Mouse (Mus musculus) forebrain, embryonic 14.5 days (tissue): ENCODE measurements at regions not wholly inside any gene's neighbourhood (a gene's known extent, or its start where the extent isn't known, plus 50 kb on each side); places are given as distances from the start of the nearest gene placed in this dataset.

Experiments used
- ATAC-seq: fragments of 200-750 bp; cut with Nextera tagmentation; 2 replicates; pipeline ENCODE4 v1.8.0; 2017; ENCODE audit warnings: mild to moderate bottlenecking, moderate library complexity
- DNase-seq: peaks from one replicate; pipeline ENCODE4 v3.0.0-alpha.2; 2015; ENCODE audit warnings: low spot score
- H3K27ac ChIP-seq: fragments of 300-500 bp; sonication (generic); 2 replicates; pipeline ENCODE4 v1.5.1; 2014; ENCODE audit warnings: low read depth, mild to moderate bottlenecking, control low read depth, low read length, moderate library complexity
- H3K27me3 ChIP-seq: fragments of 300-500 bp; sonication (generic); replicated peaks from 2 replicates; pipeline ENCODE4 v1.6.1; 2014; ENCODE audit warnings: low read length, control low read depth, mixed read lengths; ENCODE audit not compliant: control insufficient read depth, insufficient read depth
- H3K36me3 ChIP-seq: fragments of 300-500 bp; sonication (generic); 2 replicates; pipeline ENCODE4 v1.6.1; 2014; ENCODE audit warnings: low read length, control low read depth; ENCODE audit not compliant: control insufficient read depth, insufficient read depth
- H3K4me1 ChIP-seq: fragments of 300-500 bp; sonication (generic); 2 replicates; pipeline ENCODE4 v1.6.1; 2014; ENCODE audit warnings: antibody characterized with exemption, low read length, control low read depth; ENCODE audit not compliant: control insufficient read depth, insufficient read depth
- H3K4me2 ChIP-seq: fragments of 300-500 bp; sonication (generic); 2 replicates; pipeline ENCODE4 v1.6.1; 2014; ENCODE audit warnings: mild to moderate bottlenecking, control low read depth, low read length
- H3K4me3 ChIP-seq: fragments of 300-500 bp; sonication (generic); 2 replicates; pipeline ENCODE4 v1.5.1; 2014; ENCODE audit warnings: low read depth, low read length, control low read depth
- H3K9ac ChIP-seq: fragments of 300-500 bp; sonication (generic); 2 replicates; pipeline ENCODE4 v1.6.1; 2014; ENCODE audit warnings: mild to moderate bottlenecking, low read length, control low read depth, moderate library complexity
- H3K9me3 ChIP-seq: fragments of 300-500 bp; sonication (generic); replicated peaks from 2 replicates; pipeline ENCODE4 v1.6.1; 2016; ENCODE audit warnings: low read length, control low read depth, mixed read lengths; ENCODE audit not compliant: control insufficient read depth
- WGBS: fragments of 180-500 bp; shearing (Covaris S2); extraction: QIAGEN DNeasy Blood & Tissue Kit; methylation state at CpG from one replicate; pipeline ENCODE4 v1.1.7; 2014; 5-methylcytosine and 5-hydroxymethylcytosine counted together

DNA sequence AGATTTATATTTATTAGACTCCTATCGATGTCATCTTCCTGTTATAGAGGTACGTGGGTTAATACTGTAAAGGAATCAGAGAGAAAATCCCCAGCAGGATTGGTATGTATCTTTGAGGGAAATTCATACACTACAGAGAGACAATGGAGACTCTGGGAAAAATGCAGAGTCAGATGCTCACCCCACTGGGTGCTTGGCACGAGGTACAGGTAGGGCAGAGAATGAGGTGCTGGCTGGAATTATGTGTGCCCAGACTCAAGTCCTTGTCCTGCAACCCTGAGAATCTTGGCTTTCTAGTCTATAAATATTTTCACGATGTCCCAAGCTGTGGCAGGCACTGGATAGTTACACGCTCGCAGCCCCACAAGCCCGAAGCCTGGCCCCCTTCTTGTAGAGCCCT lies 57.8 kb upstream of the Cry1 start:
- Histone ChIP-seq H3K4me1 (no peaks in the 10 kb centered on the region), H3K9me3 (no peaks in the 10 kb centered on the region), H3K27me3 (no peaks in the 10 kb centered on the region), H3K27ac (no peak overlapping the region), H3K4me2 (no peak overlapping the region), H3K9ac (no peak overlapping the region), H3K4me3 (no peak overlapping the region), H3K36me3 (no peaks in the 10 kb centered on the region)
- 94% methylated on average over 7 of the region's 7 CpGs for WGBS
- ATAC-seq: no peak
- DNase-seq: no peak

DNA sequence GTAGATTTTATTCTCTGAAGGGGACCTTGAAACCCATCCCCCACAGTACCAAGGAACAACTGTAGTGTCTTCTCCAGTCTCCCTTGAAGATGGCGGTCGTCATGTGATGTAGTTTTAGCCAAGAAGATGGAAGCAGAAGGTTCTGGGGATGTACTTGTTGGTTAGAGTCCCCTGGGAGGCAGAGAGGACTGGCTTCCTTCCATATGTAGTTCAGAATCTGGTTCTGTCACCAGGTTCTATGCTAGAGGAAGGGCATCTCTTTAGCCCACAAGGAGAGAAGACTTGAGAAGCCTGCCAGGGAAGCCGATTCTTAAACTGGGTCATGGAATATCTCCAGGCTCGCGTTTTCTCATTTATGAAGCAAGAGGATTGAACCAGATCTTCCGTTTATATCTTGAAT lies 58.7 kb upstream of the Cry1 start:
- no peaks in the 10 kb centered on the region for H3K27me3 ChIP-seq
- no peaks in the 10 kb centered on the region for H3K36me3 ChIP-seq
- no peak overlapping the region for H3K27ac ChIP-seq
- no peak overlapping the region for H3K4me3 ChIP-seq
- ATAC-seq (no peak), DNase-seq (no peak)
- H3K4me1 ChIP-seq: no peaks in the 10 kb centered on the region
- H3K4me2 ChIP-seq: no peak overlapping the region
- H3K9me3 ChIP-seq: no peaks in the 10 kb centered on the region
- 93% methylated on average over 6 of the region's 6 CpGs for WGBS
- no peak overlapping the region for H3K9ac ChIP-seq

DNA sequence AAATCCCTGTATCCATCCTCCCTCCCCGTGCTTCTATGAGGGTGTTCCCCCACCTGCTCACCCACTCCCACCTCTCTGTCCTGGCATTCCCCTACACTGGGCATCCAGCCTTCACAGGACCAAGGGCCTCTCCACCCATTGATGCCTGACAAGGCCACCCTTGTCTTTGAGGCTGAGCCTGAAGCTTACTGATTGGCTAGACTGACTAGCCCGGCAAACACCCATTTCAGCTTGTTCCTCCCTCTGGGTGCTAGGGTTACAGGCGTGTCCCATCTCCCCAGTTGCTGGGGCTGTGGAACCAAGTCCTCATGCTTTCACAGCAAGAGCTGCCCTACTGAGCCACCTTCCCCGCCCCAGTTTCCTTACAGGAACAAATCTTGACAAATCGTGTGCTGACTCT lies 80.9 kb upstream of the Cry1 start:
- no peak overlapping the region for H3K4me3 ChIP-seq
- H3K4me1 ChIP-seq: no peaks in the 10 kb centered on the region
- H3K36me3 ChIP-seq: no peaks in the 10 kb centered on the region
- no peaks in the 10 kb centered on the region for H3K9me3 ChIP-seq
- H3K9ac ChIP-seq: no peak overlapping the region
- 42% methylated on average over 5 of the region's 5 CpGs for WGBS
- no peak overlapping the region for H3K27ac ChIP-seq
- no peak overlapping the region for H3K4me2 ChIP-seq
- no peaks in the 10 kb centered on the region for H3K27me3 ChIP-seq
- ATAC-seq (no peak), DNase-seq (no peak)

DNA sequence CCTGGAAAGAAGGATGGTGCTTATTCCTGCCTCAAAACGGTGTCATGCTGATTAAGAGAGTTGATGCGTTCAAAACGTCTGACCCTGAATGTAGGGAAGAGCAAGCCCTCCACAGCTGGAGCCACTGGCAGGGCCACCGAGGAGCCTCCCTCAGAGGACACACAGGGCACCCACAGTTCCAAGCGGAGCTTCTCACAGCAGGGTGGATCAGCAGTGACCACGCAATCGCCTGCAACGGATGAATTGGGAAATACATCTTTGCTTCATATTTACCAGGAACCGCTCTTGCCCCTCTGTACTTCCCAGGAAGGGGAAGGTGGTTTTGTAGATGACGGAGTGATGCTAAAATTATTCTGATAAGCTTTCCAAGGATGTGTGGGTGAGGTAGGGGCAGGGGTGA lies 81.3 kb upstream of the Cry1 start:
- Histone ChIP-seq H3K4me3 (no peak overlapping the region), H3K27me3 (no peaks in the 10 kb centered on the region)
- 50% methylated on average over 10 of the region's 10 CpGs for WGBS

DNA sequence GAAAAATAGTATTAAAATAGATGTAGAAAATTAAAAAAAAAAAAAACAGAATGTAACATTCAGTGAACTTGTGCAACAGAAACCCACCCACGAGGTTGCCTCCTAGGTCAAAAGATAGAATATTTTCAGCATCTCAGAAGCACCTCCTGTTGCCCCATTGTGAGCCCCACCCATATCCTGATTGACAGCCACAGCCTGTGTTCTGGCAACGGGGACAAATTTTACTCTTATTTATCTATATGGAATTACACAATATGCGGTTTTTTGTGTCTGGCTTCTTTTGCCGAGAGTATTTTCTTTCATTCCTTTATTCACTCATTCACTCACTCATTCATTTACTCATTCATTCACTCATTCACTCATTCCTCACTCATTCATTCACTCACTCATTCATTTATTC lies 81.9 kb upstream of the Cry1 start:
- H3K4me3 ChIP-seq: no peak overlapping the region
- H3K4me2 ChIP-seq: no peak overlapping the region
- no peaks in the 10 kb centered on the region for H3K36me3 ChIP-seq
- ATAC-seq (no peak), DNase-seq (no peak)
- 82% methylated on average over 4 of the region's 4 CpGs for WGBS
- no peaks in the 10 kb centered on the region for H3K27me3 ChIP-seq
- H3K4me1 ChIP-seq: no peaks in the 10 kb centered on the region
- H3K27ac ChIP-seq: no peak overlapping the region
- no peaks in the 10 kb centered on the region for H3K9me3 ChIP-seq
- H3K9ac ChIP-seq: no peak overlapping the region

More for the DNA sequence above, 81.3 kb upstream of the Cry1 start:
- Histone ChIP-seq H3K9ac (no peak overlapping the region), H3K4me1 (no peaks in the 10 kb centered on the region), H3K4me2 (no peak overlapping the region), H3K27ac (no peak overlapping the region), H3K9me3 (no peaks in the 10 kb centered on the region), H3K36me3 (no peaks in the 10 kb centered on the region)
- ATAC-seq (no peak), DNase-seq (no peak)

DNA sequence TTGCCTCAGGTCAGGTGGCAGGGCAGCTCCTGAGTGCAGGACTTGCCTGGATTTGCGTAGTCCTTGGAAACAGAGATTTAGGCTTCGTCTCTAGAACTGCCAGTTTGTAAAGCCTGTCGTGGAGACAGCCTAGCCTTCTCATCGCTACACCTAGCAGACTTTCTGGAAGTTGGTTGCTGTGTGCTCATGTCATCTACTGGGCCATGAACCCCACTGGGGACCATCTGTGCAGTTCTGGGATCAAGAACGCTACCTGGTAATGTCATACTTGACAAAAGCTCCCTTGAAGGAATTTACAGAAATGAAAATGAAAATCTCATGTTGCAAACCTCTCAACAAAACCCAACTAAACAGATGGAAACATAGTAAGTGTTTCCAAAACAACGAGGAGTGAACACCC lies 85.3 kb upstream of the Cry1 start:
- Histone ChIP-seq H3K27me3 (no peaks in the 10 kb centered on the region), H3K4me3 (no peak overlapping the region), H3K9me3 (no peaks in the 10 kb centered on the region), H3K27ac (no peak overlapping the region), H3K4me2 (no peak overlapping the region), H3K4me1 (no peaks in the 10 kb centered on the region), H3K36me3 (no peaks in the 10 kb centered on the region), H3K9ac (no peak overlapping the region)
- WGBS: 83% methylated on average over 6 of the region's 6 CpGs
- no peak for DNase-seq
- no peak for ATAC-seq

DNA sequence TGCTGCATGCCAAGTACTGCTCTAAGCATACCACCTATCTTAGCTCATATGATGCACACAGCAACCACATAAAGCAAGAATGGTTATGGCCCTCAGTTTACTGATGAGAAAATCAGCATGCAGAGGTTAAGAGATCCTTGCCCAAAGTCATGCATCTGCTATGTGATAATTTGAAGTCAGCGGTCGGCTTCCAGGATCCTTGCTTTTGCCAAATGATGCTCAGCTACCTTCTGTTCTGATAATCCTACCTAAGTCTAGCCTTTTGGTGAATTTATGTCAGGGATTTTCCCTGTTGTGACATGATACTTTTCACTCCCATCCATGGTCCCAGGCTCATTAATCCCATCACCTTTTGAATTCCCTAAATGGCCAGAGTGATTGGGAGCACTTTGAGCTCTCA lies 91.9 kb upstream of the Cry1 start:
- Histone ChIP-seq H3K9ac (no peak overlapping the region), H3K27me3 (no peaks in the 10 kb centered on the region), H3K4me3 (no peak overlapping the region), H3K4me2 (no peak overlapping the region), H3K36me3 (no peaks in the 10 kb centered on the region), H3K27ac (no peak overlapping the region), H3K9me3 (no peaks in the 10 kb centered on the region), H3K4me1 (no peaks in the 10 kb centered on the region)
- no peak for ATAC-seq
- WGBS: 88% methylated on average over 2 of the region's 2 CpGs
- no peak for DNase-seq

DNA sequence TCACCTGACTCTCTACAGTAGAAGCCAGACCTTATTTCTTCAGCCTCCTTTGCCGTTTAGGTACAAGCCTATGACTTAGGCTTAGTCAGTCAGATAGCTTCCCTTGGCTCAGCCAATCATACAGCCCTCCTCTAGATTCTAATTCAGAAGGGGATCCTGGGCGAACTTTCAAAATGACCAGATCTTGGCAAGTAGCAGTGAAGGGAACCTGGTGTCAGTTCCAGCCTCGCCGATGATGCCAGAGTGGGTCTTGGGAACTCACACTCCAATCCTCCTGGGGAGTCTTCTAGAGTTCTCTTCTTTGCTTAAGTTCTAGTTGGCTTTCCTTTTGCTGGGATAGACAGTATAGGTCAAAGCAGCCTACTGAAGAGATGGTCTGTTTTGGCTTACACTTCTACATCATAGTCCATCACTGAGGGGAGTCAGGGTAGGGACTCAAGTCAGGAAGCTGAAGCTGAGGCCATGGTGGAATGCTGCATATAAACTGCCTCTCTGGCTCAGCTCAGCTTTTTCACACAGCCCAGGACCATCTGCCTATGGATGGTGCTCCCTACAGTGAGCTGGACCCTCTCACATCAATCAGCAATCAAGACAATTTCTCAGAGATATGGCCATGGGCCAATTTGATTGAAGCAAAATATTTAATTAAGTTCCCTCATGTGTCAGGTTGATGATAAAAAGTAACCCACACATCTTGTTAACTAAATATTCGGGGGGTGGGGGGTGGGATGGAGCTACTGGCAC lies 94.7 kb upstream of the Btbd11 start:
- 68% methylated on average over 5 of the region's 5 CpGs for WGBS
- ATAC-seq (peak; percentile 84), DNase-seq (peak; percentile 70)

DNA sequence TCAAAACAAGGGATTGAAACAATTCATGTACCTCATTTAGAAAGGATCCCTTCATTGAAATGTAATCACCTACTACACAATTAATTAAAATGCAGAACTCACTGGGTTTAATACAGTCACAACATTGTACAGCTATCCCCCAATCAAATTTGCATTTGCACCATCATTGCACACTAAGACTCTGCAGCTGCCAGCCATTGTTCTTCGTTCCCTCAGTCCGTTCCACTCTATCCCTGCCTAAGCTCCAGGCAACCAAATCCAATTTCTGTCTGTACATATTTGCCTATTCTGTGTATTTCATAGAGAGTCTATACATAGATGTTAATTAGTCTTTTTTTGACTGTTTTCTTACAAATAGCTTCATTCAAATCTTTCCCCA lies 94.1 kb upstream of the Btbd11 start:
- Histone ChIP-seq H3K36me3 (no peaks in the 10 kb centered on the region), H3K27me3 (no peaks in the 10 kb centered on the region), H3K27ac (no peak overlapping the region), H3K4me3 (no peak overlapping the region), H3K4me2 (no peak overlapping the region), H3K4me1 (peaks cover 12% of the 10 kb centered on the region), H3K9ac (no peak overlapping the region), H3K9me3 (no peaks in the 10 kb centered on the region)
- ATAC-seq: peak; percentile 93
- peak; percentile 78 for DNase-seq
- WGBS: 9% methylated on average over 2 of the region's 2 CpGs

More for the DNA sequence above, 94.7 kb upstream of the Btbd11 start:
- Histone ChIP-seq H3K4me2 (no peak overlapping the region), H3K4me1 (peaks cover 12% of the 10 kb centered on the region), H3K27ac (no peak overlapping the region), H3K36me3 (no peaks in the 10 kb centered on the region), H3K9me3 (no peaks in the 10 kb centered on the region), H3K4me3 (no peak overlapping the region), H3K27me3 (no peaks in the 10 kb centered on the region), H3K9ac (no peak overlapping the region)
